In the genomic region with DNA sequence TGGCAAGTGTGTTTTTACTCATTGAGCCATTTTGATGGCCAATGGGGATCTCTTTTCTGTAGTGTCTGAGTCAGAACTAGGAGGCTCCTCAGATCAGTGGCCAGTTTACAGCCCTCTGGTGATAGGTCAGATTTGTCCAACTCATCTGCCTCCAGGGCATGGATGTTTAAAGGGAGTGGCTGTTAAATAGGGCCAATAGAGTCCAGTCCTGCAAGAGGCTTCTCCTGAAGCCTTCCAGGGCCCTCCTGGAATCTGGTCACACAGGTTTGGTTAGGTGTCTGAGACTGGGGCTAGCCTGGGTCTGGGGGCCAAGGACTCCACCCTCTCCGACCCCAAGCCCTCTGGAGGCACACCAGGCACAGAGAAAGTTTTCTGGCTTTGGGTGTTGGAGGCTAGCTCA, we compare ENCODE assay signal across 26 mouse cellular contexts. TPM values are rescaled to one million over a fixed set of nuclear protein-coding genes. Genes with fewer than 3 reads are reported as not detected.
DNase-seq lines count a peak whose midpoint lies in the region; ATAC-seq and TF ChIP-seq lines count a peak whose summit lies in the region.
"Had no signal": no experiment of that assay in that cellular context is flagged by ENCODE, and none has a peak within 500 bp of the region (broad histone marks: within the 10 kb centered on the region; RNA-seq: fewer than 3 reads in every experiment).

No protein-coding gene starts in this region.

- 42% methylated on average over 1 of the region's 1 CpGs for WGBS in lung, embryonic 14.5 days
- WGBS in lung, postnatal 0 days, result 52% methylated on average over 1 of the region's 1 CpGs
- whole genome bisulfite sequencing in limb, embryonic 11.5 days, result 63% methylated on average over 1 of the region's 1 CpGs
- WGBS in midbrain, embryonic 15.5 days, result 64% methylated on average over 1 of the region's 1 CpGs

- no peak overlapping the region for H3K4me3 ChIP-seq in lung, embryonic 14.5 days (ENCODE audit: low read depth, low read length)
- no peak overlapping the region for H3K4me3 ChIP-seq in lung, postnatal 0 days (ENCODE audit: low read depth, low read length)
- peak overlapping the region; percentile 0; the same call in 1 of the 2 replicates for H3K4me3 ChIP-seq in E14TG2a.4 (replicated peaks; ENCODE audit: low read length)
- no peak overlapping the region for H3K4me3 ChIP-seq in limb, embryonic 11.5 days (ENCODE audit: low read depth, low read length)
- no peak overlapping the region for H3K4me3 ChIP-seq in midbrain, embryonic 15.5 days
- H3K4me3 ChIP-seq: gastrocnemius, adult 2 months; limb, embryonic 15.5 days; midbrain, embryonic 12.5 days; neural tube, embryonic 12.5 days; stomach, embryonic 15.5 days had no signal

- no peak for TF ChIP-seq EP300 in lung, postnatal 0 days (IDR thresholded peaks at IDR 0.05)

- 0 out of 2 replicates have a peak overlapping the region, but pooled peaks have one; percentile 4 for H3K4me2 ChIP-seq in lung, embryonic 14.5 days
- no peak overlapping the region for H3K4me2 ChIP-seq in lung, postnatal 0 days (replicated peaks; ENCODE audit: low read depth, low read length)
- H3K4me2 ChIP-seq in limb, embryonic 11.5 days (ENCODE audit: low read depth, severe bottlenecking), result no peak overlapping the region
- H3K4me2 ChIP-seq in midbrain, embryonic 15.5 days, result no peak overlapping the region
- H3K4me2 ChIP-seq: hindbrain, embryonic 14.5 days; limb, embryonic 15.5 days; midbrain, embryonic 12.5 days; neural tube, embryonic 12.5 days; stomach, embryonic 15.5 days had no signal

- peak; percentile 38; the same call in 1 of the 2 replicates for ATAC-seq in lung, embryonic 14.5 days (ENCODE audit: insufficient read depth)
- ATAC-seq in lung, postnatal 0 days, result no peak
- ATAC-seq in limb, embryonic 11.5 days (ENCODE audit: insufficient number of reproducible peaks, low FRiP score, low TSS enrichment, low read depth), result 0 out of 2 replicates have a peak, but pooled peaks have one; percentile 23
- ATAC-seq in midbrain, embryonic 15.5 days (replicated peaks), result no peak
- ATAC-seq: activated CD4-positive, CD25-positive, alpha-beta regulatory T cell, adult 4 months; forebrain, embryonic 14.5 days; inflammation-experienced regulatory T-cells, adult 6 months had no signal

- peaks cover 6% of the 10 kb centered on the region; the same call in 1 of the 2 replicates for H3K27me3 ChIP-seq in lung, embryonic 14.5 days (ENCODE audit: insufficient read depth, low read length)
- no peaks in the 10 kb centered on the region for H3K27me3 ChIP-seq in lung, postnatal 0 days (replicated peaks; ENCODE audit: insufficient read depth, low read length)
- peaks cover 26% of the 10 kb centered on the region for H3K27me3 ChIP-seq in E14TG2a.4 (ENCODE audit: insufficient read depth, low read length)
- H3K27me3 ChIP-seq in limb, embryonic 11.5 days (ENCODE audit: control insufficient read depth, insufficient read depth, low read length), result peaks cover 14% of the 10 kb centered on the region
- peaks cover 21% of the 10 kb centered on the region for H3K27me3 ChIP-seq in midbrain, embryonic 15.5 days (replicated peaks)

- H3K4me1 ChIP-seq in lung, embryonic 14.5 days (ENCODE audit: insufficient read depth), result peaks cover 8% of the 10 kb centered on the region
- H3K4me1 ChIP-seq in lung, postnatal 0 days (ENCODE audit: insufficient read depth, low read depth, low read length), result no peaks in the 10 kb centered on the region
- peaks cover 60% of the 10 kb centered on the region for H3K4me1 ChIP-seq in E14TG2a.4 (replicated peaks; ENCODE audit: low read depth, low read length)
- peaks cover 11% of the 10 kb centered on the region for H3K4me1 ChIP-seq in limb, embryonic 11.5 days (ENCODE audit: control insufficient read depth, insufficient read depth, low read length)
- peaks cover 6% of the 10 kb centered on the region; the same call in 1 of the 2 replicates for H3K4me1 ChIP-seq in midbrain, embryonic 15.5 days

- no peak overlapping the region for H3K9ac ChIP-seq in lung, embryonic 14.5 days
- H3K9ac ChIP-seq in lung, postnatal 0 days (replicated peaks; ENCODE audit: low read depth), result no peak overlapping the region
- no peak overlapping the region for H3K9ac ChIP-seq in limb, embryonic 11.5 days (ENCODE audit: low read length)
- H3K9ac ChIP-seq in midbrain, embryonic 15.5 days, result no peak overlapping the region
- H3K9ac ChIP-seq: hindbrain, embryonic 14.5 days; limb, embryonic 15.5 days; liver, embryonic 14.5 days; midbrain, embryonic 12.5 days; neural tube, embryonic 12.5 days; stomach, embryonic 15.5 days had no signal

- TF ChIP-seq CTCF in lung, embryonic 14.5 days (IDR thresholded peaks at IDR 0.05; ENCODE audit: low read depth), result no peak
- no peak for TF ChIP-seq CTCF in lung, postnatal 0 days (IDR thresholded peaks at IDR 0.05)
- no peak for TF ChIP-seq CTCF in E14TG2a.4 (conservative IDR thresholded peaks at IDR 0.05; ENCODE audit: low read length)

- DNase-seq in lung, embryonic 14.5 days, result peak; percentile 54
- no peak for DNase-seq in lung, postnatal 0 days (ENCODE audit: low spot score)
- peak; percentile 66 for DNase-seq in NIH3T3 (ENCODE audit: low read depth)
- DNase-seq in limb, embryonic 11.5 days (ENCODE audit: low spot score), result no peak
- no peak for DNase-seq in layer of hippocampus, adult 9-11 months
- DNase-seq: adrenal gland, adult 8-10 months; cerebellum, adult 11-12 months; cerebellum, postnatal 14 days; gastrocnemius, adult 2 months; heart, postnatal 36 days; kidney, postnatal 25 days; right cerebral cortex, postnatal 25 days; thymus, adult 18-20 months; thymus, postnatal 4 days had no signal

- peak overlapping the region; percentile 58 for H3K27ac ChIP-seq in lung, embryonic 14.5 days (ENCODE audit: low read depth)
- H3K27ac ChIP-seq in lung, postnatal 0 days (ENCODE audit: low read length), result no peak overlapping the region
- H3K27ac ChIP-seq in limb, embryonic 11.5 days (replicated peaks; ENCODE audit: low read depth, low read length), result no peak overlapping the region
- no peak overlapping the region for H3K27ac ChIP-seq in midbrain, embryonic 15.5 days
- H3K27ac ChIP-seq: gastrocnemius, adult 2 months; hindbrain, embryonic 14.5 days; limb, embryonic 15.5 days; liver, embryonic 14.5 days; midbrain, embryonic 12.5 days; neural tube, embryonic 12.5 days; stomach, embryonic 15.5 days had no signal

- H3K36me3 ChIP-seq in lung, embryonic 14.5 days (ENCODE audit: insufficient read depth), result no peaks in the 10 kb centered on the region
- H3K36me3 ChIP-seq in lung, postnatal 0 days (ENCODE audit: insufficient read depth, low read length), result no peaks in the 10 kb centered on the region
- no peaks in the 10 kb centered on the region for H3K36me3 ChIP-seq in E14TG2a.4 (ENCODE audit: insufficient read depth, low read length)
- no peaks in the 10 kb centered on the region for H3K36me3 ChIP-seq in limb, embryonic 11.5 days (ENCODE audit: control insufficient read depth, insufficient read depth, low read length)
- H3K36me3 ChIP-seq in midbrain, embryonic 15.5 days (replicated peaks), result no peaks in the 10 kb centered on the region
- H3K36me3 ChIP-seq: G1E; limb, embryonic 15.5 days; midbrain, embryonic 12.5 days; neural tube, embryonic 12.5 days; stomach, embryonic 15.5 days had no signal

- no peaks in the 10 kb centered on the region for H3K9me3 ChIP-seq in lung, embryonic 14.5 days (ENCODE audit: low read depth, low read length)
- no peaks in the 10 kb centered on the region for H3K9me3 ChIP-seq in lung, postnatal 0 days (ENCODE audit: low read length)
- H3K9me3 ChIP-seq in E14TG2a.4 (ENCODE audit: low read length), result no peaks in the 10 kb centered on the region
- no peaks in the 10 kb centered on the region for H3K9me3 ChIP-seq in limb, embryonic 11.5 days (ENCODE audit: control insufficient read depth, low read length)
- no peaks in the 10 kb centered on the region for H3K9me3 ChIP-seq in midbrain, embryonic 15.5 days
- H3K9me3 ChIP-seq: G1E; limb, embryonic 15.5 days; midbrain, embryonic 12.5 days; neural tube, embryonic 12.5 days; stomach, embryonic 15.5 days had no signal

RNA-seq across cellular contexts. Expression of gene Cldn9, which starts 10.7 kb away (rescaled TPM):
- polyA plus RNA-seq in lung, embryonic 14.5 days (2014; fragmentation: Nextera tagmentation; extraction: Ambion mirVana), result 5.1 and 6.2 TPM in 2 replicates
- 0.44 and 0.76 TPM in 2 replicates for polyA plus RNA-seq in lung, postnatal 0 days (2015; fragmentation: Nextera tagmentation; extraction: Ambion mirVana)
- polyA plus RNA-seq in limb, embryonic 11.5 days (2014; fragmentation: Nextera tagmentation; extraction: Ambion mirVana), result 7.4 and 7.6 TPM in 2 replicates
- 0.68 and 0.89 TPM in 2 replicates for polyA plus RNA-seq in midbrain, embryonic 15.5 days (2015; fragmentation: Nextera tagmentation; extraction: Ambion mirVana)
- polyA plus RNA-seq: activated CD4-positive, CD25-positive, alpha-beta regulatory T cell, adult 4 months; G1E; inflammation-experienced regulatory T-cells, adult 6 months had no signal

RNA-seq across cellular contexts. Expression of gene Cldn6, which starts 15.4 kb away (rescaled TPM):
- 207 and 219 TPM in 2 replicates for polyA plus RNA-seq in lung, embryonic 14.5 days (2014; fragmentation: Nextera tagmentation; extraction: Ambion mirVana)
- polyA plus RNA-seq in lung, postnatal 0 days (2015; fragmentation: Nextera tagmentation; extraction: Ambion mirVana), result 5.9 and 6.3 TPM in 2 replicates
- polyA plus RNA-seq in limb, embryonic 11.5 days (2014; fragmentation: Nextera tagmentation; extraction: Ambion mirVana), result 21.3 and 23.3 TPM in 2 replicates
- 0.23 TPM in 1 of 2 replicates, not detected in the other for polyA plus RNA-seq in midbrain, embryonic 15.5 days (2015; fragmentation: Nextera tagmentation; extraction: Ambion mirVana)
- polyA plus RNA-seq: activated CD4-positive, CD25-positive, alpha-beta regulatory T cell, adult 4 months; G1E; inflammation-experienced regulatory T-cells, adult 6 months had no signal

RNA-seq across cellular contexts. Expression of gene Tnfrsf12a, which starts 17.2 kb away (rescaled TPM):
- 21.6 and 24.0 TPM in 2 replicates for polyA plus RNA-seq in lung, embryonic 14.5 days (2014; fragmentation: Nextera tagmentation; extraction: Ambion mirVana)
- 50.4 and 53.8 TPM in 2 replicates for polyA plus RNA-seq in lung, postnatal 0 days (2015; fragmentation: Nextera tagmentation; extraction: Ambion mirVana)
- 4.3 and 5.0 TPM in 2 replicates for polyA plus RNA-seq in limb, embryonic 11.5 days (2014; fragmentation: Nextera tagmentation; extraction: Ambion mirVana)
- 2.4 and 2.5 TPM in 2 replicates for polyA plus RNA-seq in midbrain, embryonic 15.5 days (2015; fragmentation: Nextera tagmentation; extraction: Ambion mirVana)

RNA-seq across cellular contexts. Expression of gene Thoc6, which starts 20.8 kb away (rescaled TPM):
- polyA plus RNA-seq in lung, embryonic 14.5 days (2014; fragmentation: Nextera tagmentation; extraction: Ambion mirVana), result 47.4 and 49.6 TPM in 2 replicates
- 18.1 and 18.6 TPM in 2 replicates for polyA plus RNA-seq in lung, postnatal 0 days (2015; fragmentation: Nextera tagmentation; extraction: Ambion mirVana)
- polyA plus RNA-seq in limb, embryonic 11.5 days (2014; fragmentation: Nextera tagmentation; extraction: Ambion mirVana), result 54.8 and 58.1 TPM in 2 replicates
- polyA plus RNA-seq in midbrain, embryonic 15.5 days (2015; fragmentation: Nextera tagmentation; extraction: Ambion mirVana), result 39.1 and 42.9 TPM in 2 replicates

RNA-seq across cellular contexts. Expression of gene Hcfc1r1, which starts 21.1 kb away (rescaled TPM):
- 63.8 and 71.1 TPM in 2 replicates for polyA plus RNA-seq in lung, embryonic 14.5 days (2014; fragmentation: Nextera tagmentation; extraction: Ambion mirVana)
- polyA plus RNA-seq in lung, postnatal 0 days (2015; fragmentation: Nextera tagmentation; extraction: Ambion mirVana), result 104 and 107 TPM in 2 replicates
- polyA plus RNA-seq in limb, embryonic 11.5 days (2014; fragmentation: Nextera tagmentation; extraction: Ambion mirVana), result 45.5 and 53.0 TPM in 2 replicates
- polyA plus RNA-seq in midbrain, embryonic 15.5 days (2015; fragmentation: Nextera tagmentation; extraction: Ambion mirVana), result 120 and 121 TPM in 2 replicates

Comparison
In these comparisons a context has a peak if more than half of its experiments do, and no peak if none do; other contexts are left out.
1. ATAC-seq: peak in lung, embryonic 14.5 days (single experiment) and limb, embryonic 11.5 days (single experiment); none in lung, postnatal 0 days (single experiment) and midbrain, embryonic 15.5 days (single experiment).
2. DNase-seq: peak in lung, embryonic 14.5 days (single experiment) and NIH3T3 (single experiment); none in lung, postnatal 0 days (single experiment), limb, embryonic 11.5 days (single experiment) and layer of hippocampus, adult 9-11 months (single experiment).